Mouse (Mus musculus): ENCODE measurements around the gene Ctso.

DNA sequence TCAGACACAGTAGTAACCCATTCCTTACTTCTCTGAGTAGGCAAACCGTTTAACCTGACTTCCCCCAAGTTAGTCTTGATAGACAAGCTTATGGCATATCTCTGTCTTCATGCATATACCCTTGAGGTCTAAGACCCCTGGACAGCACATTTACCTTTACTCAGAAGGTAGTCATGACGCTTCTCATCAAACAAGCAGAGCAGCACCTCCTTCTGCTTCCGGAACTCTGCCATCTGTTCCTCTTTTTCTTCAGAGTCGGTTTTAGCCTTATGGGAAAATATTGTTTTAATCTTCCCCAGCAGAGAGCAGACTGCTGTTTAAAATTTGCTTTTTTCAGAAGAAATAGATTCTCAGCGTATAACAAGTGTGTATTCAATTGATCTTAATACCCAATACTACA, 31.4 kb downstream of the Ctso start:
- TF ChIP-seq CTCF (IDR thresholded peaks at IDR 0.05; ENCODE audit: low read depth, low read length): no peak
- no peak for TF ChIP-seq EP300 (IDR thresholded peaks at IDR 0.05; ENCODE audit: insufficient read depth, low read depth, low read length)

All from ES-Bruce4 (cell line).